Comparison of ENCODE assay signal across 14 mouse cellular contexts in genomic region chr9:123206948-123207347, GRCm38 (mm10). TPM values are rescaled to one million over a fixed set of nuclear protein-coding genes. Genes with fewer than 3 reads are reported as not detected.
DNase-seq lines count a peak whose midpoint lies in the region; ATAC-seq lines count a peak whose summit lies in the region.
"Had no signal": no experiment of that assay in that cellular context is flagged by ENCODE, and none has a peak within 500 bp of the region (broad histone marks: within the 10 kb centered on the region; RNA-seq: fewer than 3 reads in every experiment).

No protein-coding gene starts in this region.

- H3K36me3 ChIP-seq in kidney, embryonic 16.5 days (ENCODE audit: insufficient read depth, low read length) = no peaks in the 10 kb centered on the region
- H3K36me3 ChIP-seq in liver, embryonic 12.5 days = no peaks in the 10 kb centered on the region
- H3K36me3 ChIP-seq in forebrain, embryonic 15.5 days = no peaks in the 10 kb centered on the region
- no peaks in the 10 kb centered on the region for H3K36me3 ChIP-seq in midbrain, embryonic 15.5 days (replicated peaks)
- H3K36me3 ChIP-seq: embryonic facial prominence, embryonic 15.5 days; heart, embryonic 15.5 days; limb, embryonic 15.5 days had no signal

- H3K9me3 ChIP-seq in kidney, embryonic 16.5 days (ENCODE audit: low read length) = no peaks in the 10 kb centered on the region
- no peaks in the 10 kb centered on the region for H3K9me3 ChIP-seq in liver, embryonic 12.5 days (replicated peaks)
- H3K9me3 ChIP-seq in forebrain, embryonic 15.5 days = no peaks in the 10 kb centered on the region
- no peaks in the 10 kb centered on the region for H3K9me3 ChIP-seq in midbrain, embryonic 15.5 days
- H3K9me3 ChIP-seq: embryonic facial prominence, embryonic 15.5 days; heart, embryonic 15.5 days; limb, embryonic 15.5 days had no signal

- H3K27me3 ChIP-seq in kidney, embryonic 16.5 days (ENCODE audit: insufficient read depth, low read length) = no peaks in the 10 kb centered on the region
- H3K27me3 ChIP-seq in liver, embryonic 12.5 days (replicated peaks) = no peaks in the 10 kb centered on the region; the same call in 1 of the 2 replicates
- no peaks in the 10 kb centered on the region for H3K27me3 ChIP-seq in forebrain, embryonic 15.5 days
- H3K27me3 ChIP-seq in midbrain, embryonic 15.5 days (replicated peaks) = no peaks in the 10 kb centered on the region
- H3K27me3 ChIP-seq: embryonic facial prominence, embryonic 15.5 days; heart, embryonic 15.5 days; limb, embryonic 15.5 days had no signal

- DNase-seq in kidney, adult 11 months = peak; percentile 79
- DNase-seq in kidney, adult 8-10 months = peak; percentile 77 to 85
- peak; percentile 69 for DNase-seq in lung, postnatal 36 days
- no peak for DNase-seq in thymus, postnatal 10 days (ENCODE audit: low spot score in 2 of 2)
- DNase-seq: gastrocnemius, postnatal 36 days had no signal

- no peak for ATAC-seq in kidney, embryonic 16.5 days (ENCODE audit: low FRiP score, low TSS enrichment)
- peak; percentile 21; the same call in 1 of the 2 replicates for ATAC-seq in liver, embryonic 12.5 days
- no peak for ATAC-seq in forebrain, embryonic 15.5 days (replicated peaks)
- ATAC-seq in midbrain, embryonic 15.5 days (replicated peaks) = no peak

- H3K4me1 ChIP-seq in kidney, embryonic 16.5 days (ENCODE audit: insufficient read depth, low read length) = no peaks in the 10 kb centered on the region
- no peaks in the 10 kb centered on the region for H3K4me1 ChIP-seq in liver, embryonic 12.5 days
- H3K4me1 ChIP-seq in forebrain, embryonic 15.5 days = no peaks in the 10 kb centered on the region
- H3K4me1 ChIP-seq in midbrain, embryonic 15.5 days = no peaks in the 10 kb centered on the region
- H3K4me1 ChIP-seq: embryonic facial prominence, embryonic 15.5 days; heart, embryonic 15.5 days; limb, embryonic 15.5 days had no signal

- 69% methylated on average over 2 of the region's 2 CpGs for WGBS in kidney, embryonic 16.5 days
- WGBS in liver, embryonic 12.5 days (ENCODE audit: insufficient replicate concordance) = 68% methylated on average over 2 of the region's 2 CpGs
- WGBS in forebrain, embryonic 15.5 days = 92% methylated on average over 2 of the region's 2 CpGs
- WGBS in midbrain, embryonic 15.5 days = 94% methylated on average over 2 of the region's 2 CpGs

- H3K4me3 ChIP-seq in kidney, embryonic 16.5 days (ENCODE audit: low read length) = no peak overlapping the region
- no peak overlapping the region for H3K4me3 ChIP-seq in liver, embryonic 12.5 days
- H3K4me3 ChIP-seq in forebrain, embryonic 15.5 days = no peak overlapping the region
- H3K4me3 ChIP-seq in midbrain, embryonic 15.5 days = no peak overlapping the region
- H3K4me3 ChIP-seq: embryonic facial prominence, embryonic 15.5 days; heart, embryonic 15.5 days; limb, embryonic 15.5 days had no signal

- no peak overlapping the region for H3K27ac ChIP-seq in kidney, embryonic 16.5 days (ENCODE audit: low read length)
- H3K27ac ChIP-seq in liver, embryonic 12.5 days = no peak overlapping the region
- no peak overlapping the region for H3K27ac ChIP-seq in forebrain, embryonic 15.5 days (replicated peaks)
- no peak overlapping the region for H3K27ac ChIP-seq in midbrain, embryonic 15.5 days
- H3K27ac ChIP-seq: embryonic facial prominence, embryonic 15.5 days; heart, embryonic 15.5 days; hindbrain, embryonic 14.5 days; limb, embryonic 15.5 days had no signal

- H3K9ac ChIP-seq in kidney, embryonic 16.5 days (replicated peaks; ENCODE audit: low read length) = no peak overlapping the region
- no peak overlapping the region for H3K9ac ChIP-seq in liver, embryonic 12.5 days
- no peak overlapping the region for H3K9ac ChIP-seq in forebrain, embryonic 15.5 days (replicated peaks)
- H3K9ac ChIP-seq in midbrain, embryonic 15.5 days = no peak overlapping the region
- H3K9ac ChIP-seq: embryonic facial prominence, embryonic 15.5 days; heart, embryonic 15.5 days; hindbrain, embryonic 14.5 days; limb, embryonic 15.5 days had no signal

- H3K4me2 ChIP-seq in kidney, embryonic 16.5 days (replicated peaks; ENCODE audit: low read depth, low read length) = no peak overlapping the region
- no peak overlapping the region for H3K4me2 ChIP-seq in liver, embryonic 12.5 days
- H3K4me2 ChIP-seq in forebrain, embryonic 15.5 days (replicated peaks) = no peak overlapping the region
- no peak overlapping the region for H3K4me2 ChIP-seq in midbrain, embryonic 15.5 days
- H3K4me2 ChIP-seq: embryonic facial prominence, embryonic 15.5 days; heart, embryonic 15.5 days; hindbrain, embryonic 14.5 days; limb, embryonic 15.5 days; midbrain, embryonic 11.5 days had no signal

RNA-seq across cellular contexts. Expression of gene Cdcp1, which starts 8.9 kb away (rescaled TPM):
- 9.7 and 11.0 TPM in 2 replicates for polyA plus RNA-seq in kidney, embryonic 16.5 days (2015; fragmentation: Nextera tagmentation; extraction: Ambion mirVana)
- 0.18 and 0.25 TPM in 2 replicates for polyA plus RNA-seq in liver, embryonic 12.5 days (2016; fragmentation: Nextera tagmentation; extraction: Ambion mirVana)
- 0.09 TPM in 1 of 2 replicates, not detected in the other for polyA plus RNA-seq in forebrain, embryonic 15.5 days (2015; fragmentation: Nextera tagmentation; extraction: Ambion mirVana)
- polyA plus RNA-seq in midbrain, embryonic 15.5 days (2015; fragmentation: Nextera tagmentation; extraction: Ambion mirVana) = 0.05 and 0.11 TPM in 2 replicates

RNA-seq across cellular contexts. Expression of gene Tmem158, which starts 53.6 kb away (rescaled TPM):
- 3.6 and 4.7 TPM in 2 replicates for polyA plus RNA-seq in kidney, embryonic 16.5 days (2015; fragmentation: Nextera tagmentation; extraction: Ambion mirVana)
- polyA plus RNA-seq in liver, embryonic 12.5 days (2016; fragmentation: Nextera tagmentation; extraction: Ambion mirVana) = 12.6 and 12.8 TPM in 2 replicates
- 36.0 and 36.9 TPM in 2 replicates for polyA plus RNA-seq in forebrain, embryonic 15.5 days (2015; fragmentation: Nextera tagmentation; extraction: Ambion mirVana)
- 40.8 and 41.8 TPM in 2 replicates for polyA plus RNA-seq in midbrain, embryonic 15.5 days (2015; fragmentation: Nextera tagmentation; extraction: Ambion mirVana)

RNA-seq across cellular contexts. Expression of gene Clec3b, which starts 56.2 kb away (rescaled TPM):
- 0.70 and 0.77 TPM in 2 replicates for polyA plus RNA-seq in kidney, embryonic 16.5 days (2015; fragmentation: Nextera tagmentation; extraction: Ambion mirVana)
- polyA plus RNA-seq in liver, embryonic 12.5 days (2016; fragmentation: Nextera tagmentation; extraction: Ambion mirVana) = not detected in 2 replicates
- 0.32 and 0.98 TPM in 2 replicates for polyA plus RNA-seq in forebrain, embryonic 15.5 days (2015; fragmentation: Nextera tagmentation; extraction: Ambion mirVana)
- 1.5 and 3.1 TPM in 2 replicates for polyA plus RNA-seq in midbrain, embryonic 15.5 days (2015; fragmentation: Nextera tagmentation; extraction: Ambion mirVana)
- polyA plus RNA-seq: midbrain, embryonic 11.5 days had no signal

Comparison
In these comparisons a context has a peak if more than half of its experiments do, and no peak if none do; other contexts are left out.
1. DNase-seq: peak in kidney, adult 11 months (single experiment), kidney, adult 8-10 months (2 of 2) and lung, postnatal 36 days (single experiment); none in thymus, postnatal 10 days (0 of 2).